Mouse (Mus musculus): ENCODE results near the gene Abhd5. TPM values are rescaled to one million over a fixed set of nuclear protein-coding genes. Genes with fewer than 3 reads are reported as not detected.

Abhd5 gene
- total and polyA plus RNA-seq, 2 experiments from 2014 or later, result 28.2 to 33.9 TPM

DNA sequence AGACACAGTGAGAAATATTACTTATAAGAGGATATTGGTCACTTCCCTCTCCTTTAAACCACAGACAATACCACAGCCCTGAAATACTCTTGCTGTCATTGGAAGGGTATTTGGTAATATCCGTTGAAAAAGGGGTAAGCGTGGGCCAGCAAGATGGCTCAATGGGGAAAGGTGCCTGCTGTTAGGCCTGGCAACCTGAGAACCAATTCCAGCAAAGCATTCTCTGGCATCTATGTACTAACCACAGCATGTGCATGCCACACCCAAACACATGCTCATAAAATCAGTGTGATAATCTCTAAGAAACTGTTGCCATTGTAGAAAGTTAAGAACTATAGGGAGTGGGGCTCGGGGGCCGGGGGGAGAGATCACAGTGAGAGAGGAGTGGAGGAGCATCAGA, 2.1 kb upstream of the Abhd5 start:
- no peak overlapping the region for H3K27ac ChIP-seq (ENCODE audit: low read depth, low read length)
- no peak overlapping the region for H3K4me2 ChIP-seq (ENCODE audit: low read depth)
- no peaks in the 10 kb centered on the region for H3K36me3 ChIP-seq (ENCODE audit: insufficient read depth)
- no peak overlapping the region for H3K4me3 ChIP-seq (ENCODE audit: low read depth, low read length)
- DNase-seq (no peak), ATAC-seq (no peak)
- no peaks in the 10 kb centered on the region for H3K27me3 ChIP-seq (ENCODE audit: insufficient read depth, low read length)
- no peak for TF ChIP-seq CTCF (IDR thresholded peaks at IDR 0.05; ENCODE audit: low read depth)
- peaks cover 8% of the 10 kb centered on the region; the same call in 1 of the 2 replicates for H3K4me1 ChIP-seq (ENCODE audit: insufficient read depth)
- no peak overlapping the region for H3K9ac ChIP-seq
- no peaks in the 10 kb centered on the region for H3K9me3 ChIP-seq (ENCODE audit: low read length)
- 90% methylated on average over 4 of the region's 4 CpGs for WGBS

DNA sequence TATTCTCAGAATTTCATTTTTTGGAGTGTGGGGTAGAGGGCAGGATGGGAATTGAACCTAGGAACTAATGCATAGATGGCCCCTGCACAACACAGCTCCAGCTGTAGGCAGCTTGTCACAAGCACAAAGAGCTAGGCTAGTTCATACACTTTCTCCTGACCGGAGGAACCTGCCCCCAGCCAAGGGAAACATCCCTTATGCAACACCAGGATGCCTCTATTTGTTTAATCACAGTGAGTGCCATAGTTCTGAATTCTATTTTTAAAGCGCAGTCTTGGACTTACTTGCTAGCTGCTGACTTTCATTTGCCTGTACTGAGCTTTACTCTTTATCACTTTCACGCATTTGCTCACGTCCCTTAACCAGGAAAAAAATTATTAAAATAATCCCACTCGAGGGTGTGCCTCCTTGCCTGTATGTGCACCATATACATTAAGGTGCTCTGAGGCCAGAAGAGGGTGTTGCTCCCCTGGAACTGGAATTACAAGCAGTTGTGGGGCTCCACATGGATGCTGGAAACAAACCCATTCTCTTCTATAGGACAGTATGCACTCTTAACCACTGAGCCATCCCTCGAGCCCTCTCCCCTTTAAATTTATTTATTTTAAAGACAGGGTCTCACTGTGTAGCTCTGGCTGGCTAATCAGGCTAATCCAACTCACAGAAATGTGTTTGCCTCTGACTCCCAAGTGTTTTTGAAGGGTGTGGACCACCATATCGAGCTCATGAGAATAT, 845 bp upstream of the Abhd5 start:
- Histone ChIP-seq H3K27ac (ENCODE audit: low read depth, low read length) (peak overlapping the region; percentile 70), H3K27me3 (ENCODE audit: insufficient read depth, low read length) (no peaks in the 10 kb centered on the region), H3K4me1 (ENCODE audit: insufficient read depth) (peaks cover 8% of the 10 kb centered on the region; the same call in 1 of the 2 replicates), H3K9ac (peak overlapping the region; percentile 76; the same call in 1 of the 2 replicates), H3K4me2 (ENCODE audit: low read depth) (peak overlapping the region; percentile 62), H3K36me3 (ENCODE audit: insufficient read depth) (no peaks in the 10 kb centered on the region), H3K9me3 (ENCODE audit: low read length) (no peaks in the 10 kb centered on the region), H3K4me3 (ENCODE audit: low read depth, low read length) (peak overlapping the region; percentile 83; the same call in 1 of the 2 replicates)
- DNase-seq (no peak), ATAC-seq (no peak)
- no peak for TF ChIP-seq CTCF (IDR thresholded peaks at IDR 0.05; ENCODE audit: low read depth)
- 70% methylated on average over 7 of the region's 7 CpGs for WGBS

- Histone ChIP-seq H3K4me2 (ENCODE audit: low read depth) (peak overlapping the region; percentile 62), H3K27me3 (ENCODE audit: insufficient read depth, low read length) (no peaks in the 10 kb centered on the region), H3K36me3 (ENCODE audit: insufficient read depth) (no peaks in the 10 kb centered on the region), H3K9ac (peak overlapping the region; percentile 76), H3K27ac (ENCODE audit: low read depth, low read length) (peak overlapping the region; percentile 4; the same call in 1 of the 2 replicates), H3K4me1 (ENCODE audit: insufficient read depth) (peaks cover 8% of the 10 kb centered on the region; the same call in 1 of the 2 replicates), H3K9me3 (ENCODE audit: low read length) (no peaks in the 10 kb centered on the region), H3K4me3 (ENCODE audit: low read depth, low read length) (peak overlapping the region; percentile 83)
- ATAC-seq (no peak; the same call in 1 of the 2 replicates), DNase-seq (no peak)
- TF ChIP-seq CTCF (IDR thresholded peaks at IDR 0.05; ENCODE audit: low read depth), result no peak
- under 1% methylated on average over 30 of the region's 30 CpGs for WGBS
Measured at GRCm38 (mm10) chr9:122352025-122352392, 601 bp downstream of the Abhd5 start.

DNA sequence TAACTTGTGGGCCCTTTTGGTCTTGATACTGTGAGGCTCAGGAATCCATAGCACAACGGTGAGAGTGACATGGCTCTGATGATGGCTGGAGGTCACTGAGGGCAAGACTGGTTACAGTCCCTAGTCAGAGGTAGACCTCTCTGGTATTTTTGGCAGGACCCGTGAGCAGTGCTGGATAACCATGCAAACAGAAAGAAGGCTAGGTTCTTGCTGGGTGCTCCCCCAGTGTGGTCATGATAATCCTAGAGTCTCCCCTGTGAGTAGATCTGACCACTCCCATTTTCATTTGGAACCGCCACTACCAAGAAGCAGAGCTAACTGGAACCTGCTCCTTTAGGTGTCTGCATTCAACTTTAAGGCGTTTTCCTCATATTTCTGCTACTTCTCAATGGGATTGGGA, 1.5 kb downstream of the Abhd5 start:
- ATAC-seq (no peak), DNase-seq (no peak)
- H3K4me2 ChIP-seq (ENCODE audit: low read depth), result no peak overlapping the region
- no peak overlapping the region for H3K27ac ChIP-seq (ENCODE audit: low read depth, low read length)
- H3K9me3 ChIP-seq (ENCODE audit: low read length), result no peaks in the 10 kb centered on the region
- H3K9ac ChIP-seq, result no peak overlapping the region
- TF ChIP-seq CTCF (IDR thresholded peaks at IDR 0.05; ENCODE audit: low read depth), result no peak
- peaks cover 8% of the 10 kb centered on the region; the same call in 1 of the 2 replicates for H3K4me1 ChIP-seq (ENCODE audit: insufficient read depth)
- no peak overlapping the region for H3K4me3 ChIP-seq (ENCODE audit: low read depth, low read length)
- no peaks in the 10 kb centered on the region for H3K36me3 ChIP-seq (ENCODE audit: insufficient read depth)
- H3K27me3 ChIP-seq (ENCODE audit: insufficient read depth, low read length), result no peaks in the 10 kb centered on the region
- 92% methylated on average over 4 of the region's 4 CpGs for WGBS

DNA sequence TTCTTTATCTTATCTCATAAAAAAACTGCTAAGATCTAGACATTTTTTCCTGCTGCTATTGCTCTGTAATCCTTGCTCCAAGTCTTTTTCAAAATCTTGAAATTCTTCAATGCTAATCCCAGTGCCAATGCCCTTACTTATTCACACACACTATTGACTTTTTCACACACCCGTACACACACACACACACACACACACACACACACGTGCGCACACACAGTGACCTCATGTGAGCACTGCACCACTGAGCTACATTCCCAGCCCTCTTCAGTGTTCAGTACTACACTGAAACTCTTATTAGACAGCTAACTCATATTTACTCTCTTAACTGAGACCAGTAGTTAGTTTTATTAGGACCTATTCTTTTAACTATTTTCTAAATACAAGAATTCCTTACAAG, 2.8 kb downstream of the Abhd5 start:
- DNase-seq, result no peak
- H3K9ac ChIP-seq, result no peak overlapping the region
- no peak for ATAC-seq
- H3K27me3 ChIP-seq (ENCODE audit: insufficient read depth, low read length), result no peaks in the 10 kb centered on the region
- no peaks in the 10 kb centered on the region for H3K9me3 ChIP-seq (ENCODE audit: low read length)
- H3K4me1 ChIP-seq (ENCODE audit: insufficient read depth), result peaks cover 8% of the 10 kb centered on the region; the same call in 1 of the 2 replicates
- H3K27ac ChIP-seq (ENCODE audit: low read depth, low read length), result no peak overlapping the region
- no peak overlapping the region for H3K4me2 ChIP-seq (ENCODE audit: low read depth)
- H3K36me3 ChIP-seq (ENCODE audit: insufficient read depth), result no peaks in the 10 kb centered on the region
- 85% methylated on average over 3 of the region's 3 CpGs for WGBS
- no peak overlapping the region for H3K4me3 ChIP-seq (ENCODE audit: low read depth, low read length)
- no peak for TF ChIP-seq CTCF (IDR thresholded peaks at IDR 0.05; ENCODE audit: low read depth)

DNA sequence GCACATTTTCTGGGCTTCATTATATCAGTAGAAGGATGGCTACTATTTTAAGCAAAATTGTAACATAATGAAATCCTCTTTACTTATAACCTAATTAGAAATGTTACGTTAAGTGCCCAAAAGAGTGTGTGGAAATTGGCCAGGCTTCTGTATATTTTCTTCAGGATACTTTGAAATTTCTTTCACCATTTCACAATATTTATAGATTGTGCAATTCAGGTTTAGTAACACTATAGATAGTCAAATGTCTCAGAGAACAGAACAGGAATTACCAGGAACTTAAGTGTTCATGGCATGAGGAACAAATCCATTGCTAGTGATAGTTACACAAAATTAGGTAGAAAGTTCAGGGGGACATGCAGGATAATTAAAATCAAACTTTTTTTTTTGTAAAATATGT, 5.7 kb downstream of the Abhd5 start:
- Histone ChIP-seq H3K4me2 (ENCODE audit: low read depth) (no peak overlapping the region), H3K4me3 (ENCODE audit: low read depth, low read length) (no peak overlapping the region), H3K4me1 (ENCODE audit: insufficient read depth) (peaks cover 8% of the 10 kb centered on the region; the same call in 1 of the 2 replicates), H3K9ac (no peak overlapping the region), H3K36me3 (ENCODE audit: insufficient read depth) (no peaks in the 10 kb centered on the region), H3K27ac (ENCODE audit: low read depth, low read length) (no peak overlapping the region), H3K27me3 (ENCODE audit: insufficient read depth, low read length) (no peaks in the 10 kb centered on the region), H3K9me3 (ENCODE audit: low read length) (no peaks in the 10 kb centered on the region)
- TF ChIP-seq CTCF (IDR thresholded peaks at IDR 0.05; ENCODE audit: low read depth), result no peak
- DNase-seq (no peak), ATAC-seq (no peak)
- 84% methylated on average over 1 of the region's 1 CpGs for WGBS

- 90% methylated on average over 1 of the region's 1 CpGs for WGBS
Measured at GRCm38 (mm10) chr9:122357626-122358025, 6.2 kb downstream of the Abhd5 start.

More at GRCm38 (mm10) chr9:122357626-122358025, 6.2 kb downstream of the Abhd5 start:
- Histone ChIP-seq H3K9ac (no peak overlapping the region), H3K4me2 (ENCODE audit: low read depth) (no peak overlapping the region), H3K9me3 (ENCODE audit: low read length) (no peaks in the 10 kb centered on the region), H3K36me3 (ENCODE audit: insufficient read depth) (no peaks in the 10 kb centered on the region), H3K27ac (ENCODE audit: low read depth, low read length) (no peak overlapping the region), H3K4me1 (ENCODE audit: insufficient read depth) (peaks cover 8% of the 10 kb centered on the region; the same call in 1 of the 2 replicates), H3K27me3 (ENCODE audit: insufficient read depth, low read length) (no peaks in the 10 kb centered on the region), H3K4me3 (ENCODE audit: low read depth, low read length) (no peak overlapping the region)
- no peak for ATAC-seq
- no peak for DNase-seq
- no peak for TF ChIP-seq CTCF (IDR thresholded peaks at IDR 0.05; ENCODE audit: low read depth)
